Comparison of ENCODE assay signal across 8 mouse cellular contexts in genomic region chr1:155973719-155974379, GRCm38 (mm10). TPM values are rescaled to one million over a fixed set of nuclear protein-coding genes. Genes with fewer than 3 reads are reported as not detected.
DNase-seq lines count a peak whose midpoint lies in the region; ATAC-seq lines count a peak whose summit lies in the region.

No protein-coding gene starts in this region.

- 6% methylated on average over 19 of the region's 19 CpGs for WGBS in forebrain, embryonic 16.5 days

- ATAC-seq in forebrain, embryonic 16.5 days = peak; percentile 4
- no peak for ATAC-seq in monocyte, adult 5-6 weeks (replicated peaks; ENCODE audit: insufficient number of reproducible peaks, low FRiP score, low TSS enrichment, poor library complexity, severe bottlenecking)

- H3K4me3 ChIP-seq in forebrain, embryonic 16.5 days (replicated peaks; ENCODE audit: low read length) = peak overlapping the region; percentile 97

- H3K36me3 ChIP-seq in forebrain, embryonic 16.5 days (ENCODE audit: control insufficient read depth, insufficient read depth) = no peaks in the 10 kb centered on the region

- peak; percentile 7 to 20 for DNase-seq in left cerebral cortex, adult 18-20 months (ENCODE audit: low spot score in 2 of 2)
- no peak for DNase-seq in left cerebral cortex, adult 9 months (ENCODE audit: low spot score in 2 of 2)
- peak; percentile 32 for DNase-seq in c-Kit-negative CD71-positive TER-119-positive erythroid progenitor cells, embryonic 14.5 days (ENCODE audit: low read depth, low spot score)
- peak; percentile 15 for DNase-seq in kidney, postnatal 14 days
- peak; percentile 5 for DNase-seq in mesoderm, embryonic 11.5 days (ENCODE audit: low read depth, low spot score)
- no peak for DNase-seq in urinary bladder, postnatal 10 days (ENCODE audit: low spot score)

- H3K27me3 ChIP-seq in forebrain, embryonic 16.5 days (replicated peaks; ENCODE audit: control insufficient read depth, insufficient read depth, low read length) = no peaks in the 10 kb centered on the region; the same call in 1 of the 2 replicates

- H3K4me1 ChIP-seq in forebrain, embryonic 16.5 days (replicated peaks; ENCODE audit: control insufficient read depth, insufficient read depth, low read length) = peaks cover 15% of the 10 kb centered on the region

- H3K9ac ChIP-seq in forebrain, embryonic 16.5 days (replicated peaks; ENCODE audit: low read depth, low read length) = peak overlapping the region; percentile 99

- H3K9me3 ChIP-seq in forebrain, embryonic 16.5 days (ENCODE audit: control insufficient read depth, low read length) = no peaks in the 10 kb centered on the region

- peak overlapping the region; percentile 73 for H3K4me2 ChIP-seq in forebrain, embryonic 16.5 days (ENCODE audit: low read length)

- peak overlapping the region; percentile 95 for H3K27ac ChIP-seq in forebrain, embryonic 16.5 days (ENCODE audit: low read length)

RNA-seq across cellular contexts. Expression of gene Cep350, which starts 0.8 kb away (rescaled TPM):
- total RNA-seq in left cerebral cortex, adult 18-20 months (2021) = 10 to 100 TPM; 47.9 to 53.9 TPM
- 10.3 and 11.4 TPM in 2 replicates for polyA plus RNA-seq in forebrain, embryonic 16.5 days (2015; fragmentation: Nextera tagmentation; extraction: Ambion mirVana)
- total RNA-seq in monocyte, adult 5-6 weeks (2017) = 70.9 to 115 TPM (median 84.4 TPM) in 3 replicates

Comparison
In these comparisons a context has a peak if more than half of its experiments do, and no peak if none do; other contexts are left out.
1. DNase-seq: peak in left cerebral cortex, adult 18-20 months (2 of 2), c-Kit-negative CD71-positive TER-119-positive erythroid progenitor cells, embryonic 14.5 days (single experiment), kidney, postnatal 14 days (single experiment) and mesoderm, embryonic 11.5 days (single experiment); none in left cerebral cortex, adult 9 months (0 of 2) and urinary bladder, postnatal 10 days (single experiment).